In genomic region chr9:48775561-48775960, GRCm38 (mm10) we compare ENCODE assay signal across 18 mouse cellular contexts.
A peak's percentile ranks its signal among the peaks of the same experiment; 100 is the strongest.
DNase-seq lines count a peak whose midpoint lies in the region; ATAC-seq lines count a peak whose summit lies in the region.
"Had no signal": no experiment of that assay in that cellular context is flagged by ENCODE, and none has a peak within 500 bp of the region (broad histone marks: within the 10 kb centered on the region; RNA-seq: fewer than 3 reads in every experiment).

No protein-coding gene starts in this region.

- H3K36me3 ChIP-seq in heart, embryonic 12.5 days = no peaks in the 10 kb centered on the region
- H3K36me3 ChIP-seq in lung, embryonic 16.5 days (ENCODE audit: control insufficient read depth, insufficient read depth, low read length) = no peaks in the 10 kb centered on the region
- H3K36me3 ChIP-seq: forebrain, embryonic 15.5 days; neural tube, embryonic 15.5 days had no signal

- 55% methylated on average over 2 of the region's 2 CpGs for WGBS in heart, embryonic 12.5 days
- 36% methylated on average over 2 of the region's 2 CpGs for WGBS in lung, embryonic 16.5 days

- no peaks in the 10 kb centered on the region for H3K9me3 ChIP-seq in heart, embryonic 12.5 days (replicated peaks)
- H3K9me3 ChIP-seq in lung, embryonic 16.5 days (ENCODE audit: control insufficient read depth, low read length) = no peaks in the 10 kb centered on the region
- H3K9me3 ChIP-seq: forebrain, embryonic 15.5 days; limb, embryonic 10.5 days; neural tube, embryonic 15.5 days had no signal

- H3K4me3 ChIP-seq in heart, embryonic 12.5 days = no peak overlapping the region
- H3K4me3 ChIP-seq in lung, embryonic 16.5 days (ENCODE audit: low read length) = no peak overlapping the region
- H3K4me3 ChIP-seq: forebrain, embryonic 15.5 days; limb, embryonic 10.5 days; neural tube, embryonic 15.5 days had no signal

- H3K4me1 ChIP-seq in heart, embryonic 12.5 days (replicated peaks) = no peaks in the 10 kb centered on the region
- H3K4me1 ChIP-seq in lung, embryonic 16.5 days (replicated peaks; ENCODE audit: control insufficient read depth, insufficient read depth, low read length) = no peaks in the 10 kb centered on the region

- H3K4me2 ChIP-seq in heart, embryonic 12.5 days = no peak overlapping the region
- H3K4me2 ChIP-seq in lung, embryonic 16.5 days (ENCODE audit: low read depth, low read length) = no peak overlapping the region
- H3K4me2 ChIP-seq: forebrain, embryonic 15.5 days; lung, embryonic 14.5 days; neural tube, embryonic 15.5 days had no signal

- H3K9ac ChIP-seq in heart, embryonic 12.5 days = no peak overlapping the region
- no peak overlapping the region for H3K9ac ChIP-seq in lung, embryonic 16.5 days (ENCODE audit: low read length)
- H3K9ac ChIP-seq: forebrain, embryonic 15.5 days; lung, embryonic 14.5 days; neural tube, embryonic 15.5 days had no signal

- H3K27me3 ChIP-seq in heart, embryonic 12.5 days (replicated peaks) = 0 out of 2 replicates have a peak, but pooled peaks cover 11% of the 10 kb centered on the region
- no peaks in the 10 kb centered on the region for H3K27me3 ChIP-seq in lung, embryonic 16.5 days (ENCODE audit: control insufficient read depth, insufficient read depth, low read depth, low read length)
- H3K27me3 ChIP-seq: forebrain, embryonic 15.5 days; neural tube, embryonic 15.5 days had no signal

- no peak overlapping the region for H3K27ac ChIP-seq in heart, embryonic 12.5 days (ENCODE audit: poor library complexity, severe bottlenecking)
- no peak overlapping the region for H3K27ac ChIP-seq in lung, embryonic 16.5 days (ENCODE audit: low read length)
- H3K27ac ChIP-seq: limb, embryonic 10.5 days; neural tube, embryonic 15.5 days had no signal

- no peak for ATAC-seq in heart, embryonic 12.5 days (ENCODE audit: insufficient number of reproducible peaks, low FRiP score)
- 0 out of 2 replicates have a peak, but pooled peaks have one; percentile 12 for ATAC-seq in lung, embryonic 16.5 days (ENCODE audit: low read depth)
- ATAC-seq: forebrain, embryonic 15.5 days; midbrain, embryonic 16.5 days; Patski had no signal

- peak; percentile 72 for DNase-seq in heart, adult 8-10 months (ENCODE audit: low spot score)
- no peak for DNase-seq in lung, postnatal 4 days
- peak; percentile 45 to 49 for DNase-seq in gastrocnemius, adult 8-10 months (ENCODE audit: low spot score in 2 of 2)
- peak; percentile 74 for DNase-seq in lung, postnatal 36 days
- no peak for DNase-seq in embryo, embryonic 10 days (ENCODE audit: low spot score)
- DNase-seq: adrenal gland, adult 8-10 months; cerebellum, adult 8-10 months; kidney, adult 18-20 months; kidney, postnatal 10 days; lung, embryonic 14.5 days; thymus, postnatal 14 days had no signal

Comparison
In these comparisons a context has a peak if more than half of its experiments do, and no peak if none do; other contexts are left out.
1. DNase-seq: peak in heart, adult 8-10 months (single experiment), gastrocnemius, adult 8-10 months (2 of 2) and lung, postnatal 36 days (single experiment); none in lung, postnatal 4 days (0 of 2) and embryo, embryonic 10 days (single experiment).